Mouse (Mus musculus) lung, postnatal 0 days (tissue): ENCODE data around the gene Hoxc8.

ENCODE experiments used
- CTCF ChIP-seq: IDR thresholded peaks from 2 replicates; pipeline ENCODE4 v1.5.1; 2016; ENCODE audit warnings: antibody characterized with exemption, mild to moderate bottlenecking
- EP300 ChIP-seq: IDR thresholded peaks from 2 replicates; pipeline ENCODE4 v1.6.1; 2016; ENCODE audit warnings: antibody characterized with exemption, mild to moderate bottlenecking, control low read depth

- TF ChIP-seq CTCF (no peak), EP300 (no peak)
Observed at GRCm38 (mm10) chr15:102955007-102955382, 35.4 kb upstream of the Hoxc8 start.
